Mouse (Mus musculus) stomach, postnatal 0 days (tissue): ENCODE results near the gene Tmem183a.

Experiments used
- CTCF ChIP-seq: IDR thresholded peaks from 2 replicates; pipeline ENCODE4 v1.5.1; 2016; ENCODE audit warnings: antibody characterized with exemption, low read depth, mild to moderate bottlenecking, moderate library complexity
- EP300 ChIP-seq: optimal IDR thresholded peaks from 2 replicates; pipeline ENCODE3; 2016; ENCODE audit warnings: antibody characterized with exemption

DNA sequence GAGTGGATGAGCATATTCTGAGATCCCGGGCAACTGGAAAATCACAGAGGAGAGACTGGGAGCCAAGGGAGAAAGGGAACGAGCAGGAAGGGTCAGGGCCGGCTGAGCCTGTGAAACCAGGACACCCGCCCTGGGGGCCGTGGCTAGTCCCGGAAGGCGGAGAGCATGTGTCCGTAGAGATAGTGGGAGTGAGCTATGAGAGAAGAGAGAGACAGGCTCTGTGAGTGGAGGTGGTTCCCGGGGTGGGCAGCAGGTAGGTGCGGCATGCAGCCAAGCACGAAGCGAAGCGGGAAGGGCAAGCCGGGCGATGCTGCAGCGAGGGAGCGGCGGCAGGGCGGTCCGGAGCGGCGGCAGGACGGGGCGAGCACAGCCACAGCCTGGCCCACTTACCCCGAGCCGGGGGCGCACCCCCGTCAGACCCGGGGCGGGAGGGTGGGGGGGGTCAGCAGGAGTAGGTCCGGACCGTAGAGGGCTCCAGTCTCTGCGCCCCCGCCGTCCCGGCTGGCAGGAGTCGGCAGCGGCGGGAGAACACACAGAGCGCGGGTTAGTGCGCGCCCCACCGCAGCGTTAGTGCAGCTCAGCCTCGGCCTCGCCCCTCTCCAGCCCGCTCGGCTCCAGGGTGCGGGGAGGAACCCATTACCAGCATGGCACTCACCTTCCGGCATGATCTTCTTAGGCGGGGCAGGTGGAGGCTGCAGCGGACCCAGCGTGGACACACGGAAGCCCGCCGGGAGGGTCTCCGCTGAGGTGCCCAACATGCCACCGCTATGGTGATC, 63.0 kb downstream of the Tmem183a start:
- TF ChIP-seq EP300 (no peak), CTCF (no peak)
